Mouse (Mus musculus) liver, embryonic 13.5 days (tissue): ENCODE results near the gene Atad5. TPM values are rescaled to one million over a fixed set of nuclear protein-coding genes. Genes with fewer than 3 reads are reported as not detected.

Source experiments
- ATAC-seq: fragments of 200-750 bp; cut with Nextera tagmentation; 2 replicates; pipeline ENCODE4 v1.8.0; 2017; ENCODE audit warnings: low read depth, mild to moderate bottlenecking, moderate number of reproducible peaks, moderate library complexity
- DNase-seq: peaks from one replicate; pipeline ENCODE4 v3.0.0; 2022
- H3K27ac ChIP-seq: fragments of 300-500 bp; sonication (generic); 2 replicates; pipeline ENCODE4 v1.5.1; 2015; ENCODE audit warnings: moderate library complexity, mild to moderate bottlenecking, inconsistent platforms
- H3K27me3 ChIP-seq: fragments of 300-500 bp; sonication (generic); 2 replicates; pipeline ENCODE4 v1.6.1; 2015; ENCODE audit warnings: mild to moderate bottlenecking, inconsistent platforms
- H3K36me3 ChIP-seq: fragments of 300-500 bp; sonication (generic); 2 replicates; pipeline ENCODE4 v1.6.1; 2015; ENCODE audit warnings: mild to moderate bottlenecking, inconsistent platforms
- H3K4me1 ChIP-seq: fragments of 300-500 bp; sonication (generic); replicated peaks from 2 replicates; pipeline ENCODE4 v1.6.1; 2015; ENCODE audit warnings: inconsistent platforms
- H3K4me2 ChIP-seq: fragments of 300-500 bp; sonication (generic); 2 replicates; pipeline ENCODE4 v1.6.1; 2015; ENCODE audit warnings: inconsistent platforms, mild to moderate bottlenecking, moderate library complexity
- H3K4me3 ChIP-seq: fragments of 300-500 bp; sonication (generic); replicated peaks from 2 replicates; pipeline ENCODE4 v1.5.1; 2015; ENCODE audit warnings: mild to moderate bottlenecking, inconsistent platforms
- H3K9ac ChIP-seq: fragments of 300-500 bp; sonication (generic); 2 replicates; pipeline ENCODE4 v1.6.1; 2015; ENCODE audit warnings: mild to moderate bottlenecking, inconsistent platforms
- H3K9me3 ChIP-seq: fragments of 300-500 bp; sonication (generic); replicated peaks from 2 replicates; pipeline ENCODE4 v1.6.1; 2016; ENCODE audit warnings: inconsistent platforms
- WGBS: fragments of 180-500 bp; shearing (Covaris S2); methylation state at CpG from one replicate; pipeline ENCODE4 v1.1.7; 2015; ENCODE audit not compliant: insufficient replicate concordance; 5-methylcytosine and 5-hydroxymethylcytosine counted together
- polyA plus RNA-seq: library from polyadenylated mRNA; unstranded; fragments of >200 nt; fragmentation: Nextera tagmentation; extraction: Ambion mirVana; gene quantifications from 2 replicates; pipeline ENCODE4 v1.2.1, GENCODE M21; 2015

Gene Atad5
- polyA plus RNA-seq, 1 experiment from 2014 or later = 10.7 TPM

GRCm38 (mm10) chr11:80067558-80067957, 21.6 kb upstream of the Atad5 start:
- WGBS = 49% methylated on average over 5 of the region's 5 CpGs
- Histone ChIP-seq H3K9me3 (no peaks in the 10 kb centered on the region), H3K27me3 (no peaks in the 10 kb centered on the region), H3K4me3 (no peak overlapping the region), H3K4me2 (no peak overlapping the region), H3K36me3 (peaks cover 59% of the 10 kb centered on the region), H3K4me1 (peaks cover 37% of the 10 kb centered on the region), H3K27ac (peak overlapping the region; percentile 36; the same call in 1 of the 2 replicates), H3K9ac (no peak overlapping the region)
- no peak for DNase-seq
- ATAC-seq = no peak

- no peak for DNase-seq
Measured at GRCm38 (mm10) chr11:80069815-80070214, 19.4 kb upstream of the Atad5 start.

GRCm38 (mm10) chr11:80071039-80071438, 18.2 kb upstream of the Atad5 start:
- Histone ChIP-seq H3K9me3 (no peaks in the 10 kb centered on the region), H3K27me3 (no peaks in the 10 kb centered on the region), H3K4me1 (peaks cover 65% of the 10 kb centered on the region), H3K4me2 (no peak overlapping the region), H3K9ac (no peak overlapping the region), H3K27ac (peak overlapping the region; percentile 54), H3K4me3 (no peak overlapping the region), H3K36me3 (peaks cover 48% of the 10 kb centered on the region)
- WGBS = 83% methylated on average over 2 of the region's 2 CpGs
- DNase-seq = no peak
- no peak for ATAC-seq

More at GRCm38 (mm10) chr11:80069815-80070214, 19.4 kb upstream of the Atad5 start:
- peaks cover 55% of the 10 kb centered on the region for H3K4me1 ChIP-seq
- no peaks in the 10 kb centered on the region for H3K27me3 ChIP-seq
- 82% methylated on average over 3 of the region's 3 CpGs for WGBS
- no peak overlapping the region for H3K9ac ChIP-seq
- no peaks in the 10 kb centered on the region for H3K9me3 ChIP-seq
- ATAC-seq = no peak
- no peak overlapping the region for H3K4me2 ChIP-seq
- peaks cover 48% of the 10 kb centered on the region for H3K36me3 ChIP-seq
- no peak overlapping the region for H3K27ac ChIP-seq
- H3K4me3 ChIP-seq = no peak overlapping the region

- no peak overlapping the region for H3K9ac ChIP-seq
- peaks cover 52% of the 10 kb centered on the region for H3K36me3 ChIP-seq
- no peaks in the 10 kb centered on the region for H3K27me3 ChIP-seq
- H3K9me3 ChIP-seq = no peaks in the 10 kb centered on the region
- DNase-seq (no peak), ATAC-seq (no peak)
- H3K4me3 ChIP-seq = no peak overlapping the region
- peaks cover 72% of the 10 kb centered on the region for H3K4me1 ChIP-seq
- 29% methylated on average over 3 of the region's 3 CpGs for WGBS
- H3K27ac ChIP-seq = no peak overlapping the region
- H3K4me2 ChIP-seq = no peak overlapping the region
Measured at GRCm38 (mm10) chr11:80072365-80072764, 16.8 kb upstream of the Atad5 start.

- H3K4me1 ChIP-seq = peaks cover 70% of the 10 kb centered on the region
Measured at GRCm38 (mm10) chr11:80075608-80076277, 13.5 kb upstream of the Atad5 start.

GRCm38 (mm10) chr11:80077784-80078545, 11.2 kb upstream of the Atad5 start:
- 50% methylated on average over 14 of the region's 14 CpGs for WGBS
- no peak for DNase-seq
- Histone ChIP-seq H3K9ac (peak overlapping the region; percentile 100), H3K9me3 (no peaks in the 10 kb centered on the region), H3K4me2 (peak overlapping the region; percentile 69), H3K4me1 (peaks cover 71% of the 10 kb centered on the region), H3K4me3 (peak overlapping the region; percentile 99), H3K27me3 (no peaks in the 10 kb centered on the region), H3K27ac (peak overlapping the region; percentile 72), H3K36me3 (peaks cover 44% of the 10 kb centered on the region)
- no peak for ATAC-seq

More at GRCm38 (mm10) chr11:80075608-80076277, 13.5 kb upstream of the Atad5 start:
- 75% methylated on average over 5 of the region's 5 CpGs for WGBS
- Histone ChIP-seq H3K27me3 (no peaks in the 10 kb centered on the region), H3K9me3 (no peaks in the 10 kb centered on the region), H3K27ac (peak overlapping the region; percentile 50; the same call in 1 of the 2 replicates), H3K4me2 (peak overlapping the region; percentile 17; the same call in 1 of the 2 replicates), H3K9ac (peak overlapping the region; percentile 13; the same call in 1 of the 2 replicates), H3K36me3 (peaks cover 50% of the 10 kb centered on the region), H3K4me3 (no peak overlapping the region)
- ATAC-seq = no peak
- no peak for DNase-seq

GRCm38 (mm10) chr11:80078831-80079230, 10.4 kb upstream of the Atad5 start:
- Histone ChIP-seq H3K4me1 (peaks cover 72% of the 10 kb centered on the region), H3K9ac (peak overlapping the region; percentile 100), H3K27ac (peak overlapping the region; percentile 72), H3K27me3 (no peaks in the 10 kb centered on the region), H3K36me3 (peaks cover 47% of the 10 kb centered on the region), H3K4me3 (peak overlapping the region; percentile 99), H3K9me3 (peaks cover 5% of the 10 kb centered on the region; the same call in 1 of the 2 replicates), H3K4me2 (peak overlapping the region; percentile 69)
- WGBS = 23% methylated on average over 1 of the region's 1 CpGs
- DNase-seq (no peak), ATAC-seq (no peak)

GRCm38 (mm10) chr11:80079751-80080150, 9.4 kb upstream of the Atad5 start:
- Histone ChIP-seq H3K27me3 (no peaks in the 10 kb centered on the region), H3K36me3 (peaks cover 40% of the 10 kb centered on the region), H3K4me3 (peak overlapping the region; percentile 99), H3K4me2 (peak overlapping the region; percentile 69), H3K27ac (peak overlapping the region; percentile 100), H3K9me3 (peaks cover 5% of the 10 kb centered on the region; the same call in 1 of the 2 replicates), H3K4me1 (peaks cover 67% of the 10 kb centered on the region), H3K9ac (peak overlapping the region; percentile 100)
- ATAC-seq = peak; percentile 18; the same call in 1 of the 2 replicates
- WGBS = 8% methylated on average over 6 of the region's 6 CpGs
- DNase-seq = peak; percentile 46

- H3K9me3 ChIP-seq = peaks cover 5% of the 10 kb centered on the region; the same call in 1 of the 2 replicates
- H3K27me3 ChIP-seq = no peaks in the 10 kb centered on the region
- DNase-seq (no peak), ATAC-seq (peak; percentile 25)
- peaks cover 34% of the 10 kb centered on the region for H3K36me3 ChIP-seq
- H3K4me3 ChIP-seq = peak overlapping the region; percentile 99
- peaks cover 68% of the 10 kb centered on the region for H3K4me1 ChIP-seq
- peak overlapping the region; percentile 69 for H3K4me2 ChIP-seq
- peak overlapping the region; percentile 100 for H3K27ac ChIP-seq
- H3K9ac ChIP-seq = peak overlapping the region; percentile 100
- WGBS = under 1% methylated on average over 32 of the region's 32 CpGs
Measured at GRCm38 (mm10) chr11:80080381-80080825, 8.8 kb upstream of the Atad5 start.

- 1% methylated on average over 55 of the region's 55 CpGs for WGBS
- H3K36me3 ChIP-seq = peaks cover 27% of the 10 kb centered on the region
- peaks cover 68% of the 10 kb centered on the region for H3K4me1 ChIP-seq
- peak; percentile 87 for DNase-seq
- H3K27ac ChIP-seq = peak within 1 kb of the TSS; percentile 100
- peaks cover 5% of the 10 kb centered on the region; the same call in 1 of the 2 replicates for H3K9me3 ChIP-seq
- H3K4me3 ChIP-seq = peak within 1 kb of the TSS; percentile 99
- H3K27me3 ChIP-seq = no peaks in the 10 kb centered on the region
- ATAC-seq = peak; percentile 93
- H3K9ac ChIP-seq = peak within 1 kb of the TSS; percentile 100
- H3K4me2 ChIP-seq = peak within 1 kb of the TSS; percentile 69
Measured at GRCm38 (mm10) chr11:80080826-80081728, 8.1 kb upstream of the Atad5 start, which contains the start of gene Crlf3. Crlf3 (minus strand) TSS chr11:80080991.
